Mouse (Mus musculus) urinary bladder, adult 2 months (tissue): ENCODE data around the gene Zap70. TPM values are rescaled to one million over a fixed set of nuclear protein-coding genes. Genes with fewer than 3 reads are reported as not detected.
A peak's percentile ranks its signal among the peaks of the same experiment; 100 is the strongest.

Experiments used
- DNase-seq: peaks from one replicate; pipeline ENCODE4 v3.0.0; 2022; ENCODE audit warnings: low spot score
- polyA plus RNA-seq: library from polyadenylated mRNA; depleted of rRNA; stranded (reverse); fragments of >200 nt; gene quantifications from 2 replicates; pipeline ENCODE4 v1.2.3, GENCODE M21; 2012; rRNA removed

Zap70 gene
- polyA plus RNA-seq = 1.1 and 1.2 TPM in 2 replicates

DNA sequence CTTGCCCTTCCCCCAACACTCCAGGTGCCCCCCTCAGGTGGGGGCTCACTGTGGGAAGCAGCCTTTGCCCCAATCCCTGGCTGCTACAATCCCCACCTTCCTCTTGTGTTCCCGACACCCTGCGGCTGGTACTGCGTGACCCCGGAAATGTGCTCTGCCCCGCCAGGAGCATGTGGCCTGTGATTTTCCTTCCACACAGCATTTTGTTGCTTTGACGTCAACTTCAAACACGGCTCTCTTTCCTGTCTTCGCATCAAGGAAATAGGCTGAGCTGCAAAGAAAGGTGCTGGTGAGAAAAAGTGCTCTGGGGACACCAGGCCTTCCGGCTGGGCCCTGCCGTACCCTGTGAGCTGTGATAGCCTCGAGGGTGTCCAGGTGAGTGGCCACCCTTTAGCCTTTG lies at the start of gene Zap70:
Zap70 (plus strand) TSS at position 231 of the 400 bp plus-strand sequence.
- no peak for DNase-seq

DNA sequence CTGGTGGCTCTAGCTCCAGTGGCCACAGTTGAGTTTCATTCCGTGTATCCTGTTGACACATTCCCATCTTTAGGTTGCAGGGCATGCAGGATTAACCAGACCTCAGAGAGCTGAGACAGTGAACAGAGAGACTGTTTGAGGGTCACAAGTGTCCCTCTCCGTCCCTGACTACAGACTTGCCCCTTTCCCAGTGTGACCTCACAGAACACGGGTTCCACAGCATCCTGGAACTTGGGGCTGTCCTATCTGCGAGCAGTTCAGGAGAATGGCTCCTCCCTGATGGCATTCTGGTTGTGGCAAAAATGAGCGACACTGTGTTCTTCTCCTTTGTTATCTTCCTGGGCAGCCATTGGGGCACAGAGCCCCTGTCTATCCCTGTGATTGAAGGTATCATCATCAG lies 47.3 kb upstream of the Zap70 start, which contains the start of gene Actr1b:
Actr1b (minus strand) TSS at position 112 of the 400 bp plus-strand sequence.
- DNase-seq = no peak

DNA sequence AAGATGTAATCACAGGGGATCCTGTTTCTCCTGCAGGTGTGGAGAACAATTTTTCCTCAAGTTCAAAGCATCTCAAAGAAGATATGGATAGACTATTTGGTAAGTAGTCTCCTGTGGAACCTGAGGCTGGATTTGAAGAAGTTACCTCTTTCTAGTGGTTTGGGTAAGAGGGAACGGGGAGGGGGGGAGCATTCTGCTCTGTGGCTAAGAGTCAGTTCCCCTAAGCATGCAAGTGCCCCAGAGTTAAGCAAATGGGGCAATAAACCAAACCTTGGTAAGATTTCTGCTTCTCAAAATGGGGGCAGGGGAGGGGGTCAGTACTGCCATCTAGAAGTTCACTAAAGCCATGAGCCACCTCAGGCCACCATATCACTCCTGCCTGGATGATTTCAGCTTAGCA lies 42.8 kb upstream of the Zap70 start:
- DNase-seq = no peak

DNA sequence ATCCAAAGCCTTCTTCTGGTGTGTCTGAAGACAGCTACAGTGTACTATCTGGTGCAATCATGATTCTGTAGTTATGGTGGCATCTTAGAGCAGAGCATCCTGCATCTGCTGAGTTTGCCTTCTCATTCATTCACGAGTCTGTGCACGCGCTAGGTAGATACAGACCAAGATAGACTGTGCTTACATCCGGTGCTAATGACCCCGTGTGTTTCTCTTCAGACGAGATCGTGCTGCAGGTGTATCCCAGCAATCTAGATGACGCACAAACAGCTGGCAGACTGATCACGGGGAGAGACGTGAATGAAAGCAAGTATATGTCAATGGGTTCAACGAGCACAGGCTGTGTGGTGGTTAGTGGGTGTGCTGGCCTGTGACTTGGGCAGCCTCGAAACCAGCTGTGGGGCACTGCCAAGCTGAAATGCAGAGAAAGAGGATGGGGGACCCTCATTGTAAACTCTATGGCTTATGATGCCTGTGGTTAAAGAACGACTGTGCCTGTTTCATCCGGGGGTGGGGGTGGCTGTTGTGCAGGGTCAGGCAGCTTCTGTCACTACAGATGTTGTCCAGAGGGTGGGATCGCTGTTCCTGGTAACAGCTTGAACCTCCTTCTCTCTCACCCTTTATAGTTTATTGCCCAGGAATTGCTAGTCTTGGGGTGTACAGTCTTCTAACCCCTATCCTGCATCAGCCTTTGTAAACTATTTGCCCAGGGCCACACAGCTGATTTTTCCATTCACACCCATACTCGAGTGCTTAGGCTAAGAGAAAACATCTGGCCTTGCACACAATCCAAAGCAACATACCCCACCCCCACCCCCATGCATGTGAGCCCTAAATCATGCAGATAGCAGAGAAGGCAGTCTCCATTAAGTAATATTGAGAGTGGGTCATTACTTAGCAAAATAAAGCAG lies 38.2 kb upstream of the Zap70 start:
- no peak for DNase-seq

DNA sequence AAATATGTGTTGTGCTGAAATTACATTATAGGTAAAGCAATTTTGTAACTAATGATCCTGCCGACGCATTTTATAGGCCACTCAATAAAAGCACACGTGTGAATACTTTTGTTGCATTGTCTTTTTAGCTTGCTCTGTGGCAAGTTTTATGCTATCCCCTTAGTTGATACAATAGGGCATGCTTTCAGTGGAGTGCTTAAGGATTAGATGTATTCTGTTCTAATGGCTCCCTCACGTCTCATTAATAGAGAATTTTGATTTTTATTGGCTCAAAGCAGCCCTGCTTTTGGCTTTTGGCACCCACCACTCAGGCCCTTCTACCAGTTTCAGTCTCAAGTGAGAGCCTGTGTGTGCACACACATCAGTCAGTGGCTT lies 37.6 kb upstream of the Zap70 start:
- no peak for DNase-seq

DNA sequence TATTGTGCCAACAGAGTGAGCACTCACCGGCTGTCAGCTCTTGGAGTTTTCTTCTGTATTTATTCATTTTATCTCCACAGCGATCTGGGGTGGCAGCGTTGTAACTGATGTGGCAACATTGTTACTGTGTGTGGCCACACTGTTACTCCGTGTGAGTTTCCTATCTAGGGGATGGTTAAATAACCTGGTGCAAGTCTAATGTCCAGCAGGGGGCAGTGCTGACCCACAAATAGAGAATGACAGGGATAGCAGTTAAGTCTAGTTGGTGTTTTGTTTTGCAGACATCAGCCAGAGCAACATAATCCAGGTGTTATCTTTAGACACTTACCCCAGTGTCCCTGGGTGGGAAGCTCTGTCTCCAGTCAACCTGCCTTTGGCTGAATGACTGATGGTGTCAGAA lies 24.3 kb upstream of the Zap70 start:
- DNase-seq = peak; percentile 59

DNA sequence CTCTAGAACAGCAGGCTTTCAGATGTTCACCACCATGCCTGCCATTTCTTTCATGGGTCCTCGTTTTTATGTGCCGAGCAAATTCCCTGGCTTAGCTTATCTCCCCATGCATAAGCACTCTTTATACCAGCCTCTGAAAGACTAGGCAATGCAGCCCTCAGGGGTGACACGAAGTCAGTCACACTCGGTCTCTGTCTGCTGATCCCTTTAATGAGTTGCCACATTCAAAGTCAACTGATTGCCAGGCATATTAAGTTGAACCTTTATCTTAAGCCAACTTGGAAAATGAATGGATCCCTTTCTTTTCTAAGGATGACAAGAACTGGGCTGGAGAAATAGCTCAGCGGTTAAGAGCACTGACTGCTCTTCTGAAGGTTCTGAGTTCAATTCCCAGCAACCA lies 22.4 kb upstream of the Zap70 start:
- DNase-seq = no peak

DNA sequence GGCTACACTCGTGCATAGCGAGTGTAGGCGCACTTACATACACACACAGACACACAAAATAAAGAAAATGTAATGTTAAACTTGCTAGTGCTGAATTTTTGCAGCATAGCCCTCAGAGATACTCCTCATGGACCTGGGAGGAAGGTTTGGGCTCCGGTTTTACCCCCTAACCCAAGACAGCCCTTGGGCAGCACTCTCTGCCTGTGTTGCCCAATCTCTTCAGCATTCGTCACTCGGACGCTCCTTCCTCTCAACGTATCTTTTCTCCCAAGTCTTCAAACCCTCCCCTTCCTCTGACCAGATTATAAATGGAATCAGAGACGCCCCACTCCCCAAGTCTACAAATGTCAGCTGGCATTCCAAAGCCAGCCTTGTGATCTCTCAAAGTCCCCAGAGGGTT lies 18.6 kb upstream of the Zap70 start:
- DNase-seq = no peak

DNA sequence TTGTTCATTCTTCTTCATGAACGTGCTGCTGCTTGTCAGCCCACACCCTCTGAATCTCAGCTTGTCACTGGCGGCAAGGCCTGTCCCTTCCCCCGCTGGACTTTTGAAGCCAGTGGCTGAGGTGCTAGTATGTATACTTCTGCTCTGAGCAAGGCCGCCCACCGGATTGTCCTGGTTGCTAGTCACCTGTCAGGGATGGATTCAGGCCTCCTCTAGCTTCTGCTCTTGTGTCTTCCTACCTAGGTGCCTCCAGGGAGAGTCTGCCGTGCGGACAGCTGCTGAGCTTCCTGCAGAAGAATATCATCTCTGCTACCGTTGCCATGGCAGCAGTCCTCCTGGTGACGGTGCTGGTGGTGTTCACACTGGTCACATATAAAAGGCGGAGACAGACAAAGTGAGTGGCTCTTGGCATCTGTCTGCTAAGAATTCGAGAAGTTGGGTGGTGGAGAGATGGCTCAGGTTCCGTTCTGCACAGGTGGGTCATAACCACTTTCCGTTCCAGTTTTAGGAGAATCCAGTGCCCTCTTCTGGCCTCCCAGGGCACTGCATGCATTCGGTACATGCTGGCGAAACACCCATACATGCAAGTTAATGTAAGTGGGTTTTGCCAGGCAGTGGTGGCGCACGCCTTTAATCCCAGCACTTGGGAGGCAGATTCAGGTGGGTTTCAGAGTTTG lies 17.2 kb upstream of the Zap70 start:
- peak; percentile 38 for DNase-seq

DNA sequence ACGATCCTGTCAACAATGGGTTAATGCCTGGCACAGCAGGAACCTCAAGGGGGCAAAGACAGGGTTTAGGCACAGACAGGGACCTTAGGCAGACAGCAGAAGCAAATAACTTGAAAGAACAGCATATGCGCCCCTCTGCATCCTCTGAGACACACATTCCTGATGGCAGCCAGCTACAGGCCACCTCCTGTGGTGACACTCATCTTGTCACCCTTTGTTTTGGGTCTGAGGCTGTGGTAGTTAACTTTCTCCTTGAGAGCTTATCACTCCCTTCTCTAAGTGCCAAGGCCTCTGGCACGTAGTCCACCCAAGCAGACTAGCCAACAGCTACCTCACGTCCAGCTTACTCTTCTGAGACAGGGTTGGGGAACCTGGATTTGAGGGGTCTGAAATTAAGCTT lies 15.9 kb upstream of the Zap70 start:
- no peak for DNase-seq

DNA sequence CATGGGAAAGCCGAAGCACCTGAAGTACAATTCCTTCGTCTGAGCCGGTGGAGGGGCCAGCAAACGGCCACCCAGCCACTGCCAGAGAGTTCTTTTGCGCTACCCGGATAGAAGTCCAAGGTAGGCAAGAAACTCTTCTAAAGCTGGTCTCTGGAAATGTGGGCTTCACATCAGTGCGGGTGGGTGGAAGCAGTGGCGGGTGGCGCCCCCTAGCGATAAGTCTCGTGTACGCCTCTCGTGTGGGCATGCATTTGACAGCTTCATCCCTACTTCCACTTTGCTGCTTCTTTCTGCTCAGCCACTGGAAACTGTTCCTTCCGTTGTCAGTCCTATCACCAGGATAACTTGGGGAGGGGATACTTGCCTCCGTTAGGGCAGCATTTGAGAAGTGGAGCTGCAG lies 15.1 kb upstream of the Zap70 start:
- DNase-seq = no peak

DNA sequence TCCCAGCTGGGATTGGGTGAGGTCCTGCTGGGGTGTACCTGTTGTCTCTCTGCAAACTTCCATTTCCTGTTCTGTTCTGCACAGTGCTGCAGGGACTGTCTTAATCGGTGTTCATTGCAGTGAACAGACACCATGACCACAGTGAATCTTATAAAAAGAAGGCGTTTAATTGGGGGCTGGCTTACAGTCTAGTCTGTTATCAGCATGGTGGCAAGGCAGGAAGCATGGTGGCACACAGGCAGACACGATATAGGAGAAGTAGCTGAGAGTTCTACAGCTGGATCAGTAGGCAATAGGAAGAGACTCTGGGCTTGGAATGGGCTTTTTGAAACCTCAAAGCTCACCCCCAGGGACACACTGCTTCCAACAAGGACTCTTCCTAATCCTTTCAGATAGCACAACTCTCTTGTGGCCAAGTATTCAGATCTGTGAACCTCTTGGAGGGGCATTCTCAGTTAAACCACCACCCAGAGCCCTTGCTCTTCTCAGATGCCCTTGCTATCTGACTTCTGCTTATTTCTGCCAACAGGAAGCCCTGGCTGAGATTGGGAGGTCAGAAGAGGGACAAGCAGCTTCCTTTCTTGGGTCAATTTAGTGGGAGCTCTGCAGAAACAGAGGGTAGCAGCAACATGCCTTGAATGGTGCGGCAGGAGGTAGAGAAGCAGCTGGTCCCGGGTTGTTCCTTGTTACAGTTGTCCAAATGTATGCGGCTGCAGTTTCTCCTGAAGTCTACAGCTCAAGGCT lies 7.5 kb upstream of the Zap70 start:
- no peak for DNase-seq

DNA sequence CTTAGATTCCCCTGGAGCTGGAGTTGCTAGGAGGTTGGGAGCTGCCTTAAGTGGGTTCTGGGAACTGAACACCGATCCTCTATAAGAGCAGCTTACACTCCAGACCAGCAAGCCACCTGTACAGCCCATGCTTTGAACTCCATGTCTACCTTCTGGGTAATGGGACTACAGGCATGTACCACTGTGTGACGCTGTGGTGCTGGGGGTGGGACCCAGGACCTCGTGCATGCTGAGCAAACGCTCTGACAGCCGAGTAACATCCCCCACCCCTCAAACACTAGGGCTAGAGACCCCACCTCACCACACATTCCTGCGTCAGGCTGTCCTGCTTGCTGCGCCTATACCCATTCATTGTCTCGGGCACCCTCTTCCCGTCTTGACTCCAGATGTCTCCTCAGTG lies 3.0 kb upstream of the Zap70 start:
- no peak for DNase-seq

DNA sequence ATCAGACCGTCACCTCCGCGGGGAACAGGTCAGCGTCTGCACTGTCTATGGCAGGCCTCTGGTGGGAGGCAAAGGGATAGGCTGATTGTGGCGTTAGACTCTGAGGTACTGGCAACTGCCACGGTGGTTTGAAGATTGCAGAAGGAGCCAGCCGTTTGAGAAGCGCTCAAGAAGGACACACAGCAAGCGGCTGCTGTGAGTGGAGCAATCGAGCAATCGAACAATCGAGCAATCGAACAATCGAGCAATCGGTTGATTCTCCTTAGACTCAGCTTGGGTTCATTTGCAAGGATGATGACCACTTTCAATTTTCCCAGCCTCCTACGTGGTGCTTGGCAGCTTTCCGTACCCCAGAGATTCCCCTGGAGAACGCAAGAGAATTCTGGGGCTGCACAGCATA lies 2.5 kb upstream of the Zap70 start:
- DNase-seq = no peak

DNA sequence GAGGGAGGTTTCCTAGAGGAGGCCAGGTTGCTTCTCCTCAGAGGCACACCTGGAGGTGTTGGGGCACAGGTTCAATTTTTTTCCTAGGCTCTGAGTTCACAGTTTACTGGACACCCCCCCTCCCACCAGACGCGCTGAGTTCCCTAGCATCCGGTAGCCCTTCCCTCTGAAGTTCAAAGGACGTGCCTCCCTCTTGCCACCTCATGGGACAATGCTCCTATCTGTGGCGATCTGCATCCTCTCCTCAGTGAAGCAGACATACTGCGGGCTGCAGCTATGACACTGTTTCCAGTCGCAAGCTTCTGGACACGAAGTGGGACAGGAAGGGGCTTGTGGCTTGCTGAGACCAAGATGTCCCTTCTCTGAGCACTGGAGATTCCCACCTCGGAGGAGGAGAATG lies 1.2 kb upstream of the Zap70 start:
- no peak for DNase-seq

DNA sequence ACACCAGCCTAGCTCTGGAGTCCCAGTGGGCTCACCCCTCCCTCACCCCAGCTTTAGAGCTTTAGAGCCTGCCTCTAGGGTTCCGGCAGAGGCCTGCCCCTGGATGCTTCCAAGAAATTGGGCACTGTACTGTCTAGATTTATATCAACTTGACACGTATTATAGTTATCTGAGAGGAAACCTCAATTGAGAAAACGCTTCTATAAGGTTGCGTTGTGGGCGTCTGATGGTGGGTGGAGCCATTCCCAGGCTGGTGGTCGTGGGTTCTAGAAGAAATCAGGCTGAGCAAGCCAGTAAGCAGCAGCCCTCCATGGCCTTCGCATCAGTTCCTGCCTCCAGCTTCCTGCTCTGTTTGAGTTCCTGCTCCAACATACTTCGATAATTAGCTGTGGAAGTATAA lies 537 bp upstream of the Zap70 start:
- no peak for DNase-seq

DNA sequence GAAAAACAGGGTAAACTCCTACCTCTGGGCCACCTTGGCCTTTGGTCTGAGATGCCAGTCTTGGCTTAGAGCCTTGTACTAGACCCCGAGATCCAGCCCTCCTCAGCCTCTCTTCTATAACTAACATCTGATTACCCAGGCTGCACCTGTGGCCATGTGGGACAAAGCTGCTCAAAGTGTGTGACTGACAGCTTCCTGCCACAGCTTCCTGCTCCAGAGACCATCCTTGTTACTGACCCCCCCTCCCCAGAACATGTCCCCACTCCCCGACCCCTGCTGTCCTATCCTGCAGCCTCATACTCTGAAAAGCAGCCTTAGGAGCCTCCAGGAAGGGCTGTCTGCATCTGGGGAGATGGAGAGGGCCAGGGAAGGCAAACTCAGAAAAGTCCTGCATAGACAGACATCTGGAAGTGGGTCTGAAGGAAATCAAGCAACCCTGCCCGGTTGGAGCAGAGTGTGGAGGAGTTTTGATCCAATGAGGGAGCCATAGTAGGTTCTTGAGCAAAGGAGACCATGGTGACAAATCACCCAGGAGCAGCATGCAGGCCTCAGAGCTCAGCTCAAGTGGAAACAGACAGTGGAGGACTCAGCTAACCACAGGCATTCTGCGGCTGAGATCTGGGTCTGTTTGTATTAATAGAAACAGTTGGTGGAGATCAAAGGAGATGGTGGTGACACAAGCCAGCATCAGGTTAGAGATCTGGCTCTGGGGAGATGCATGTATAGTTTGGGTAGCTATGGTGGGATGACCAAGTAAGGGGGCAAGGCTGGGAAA lies 5.0 kb downstream of the Zap70 start:
- DNase-seq = no peak

DNA sequence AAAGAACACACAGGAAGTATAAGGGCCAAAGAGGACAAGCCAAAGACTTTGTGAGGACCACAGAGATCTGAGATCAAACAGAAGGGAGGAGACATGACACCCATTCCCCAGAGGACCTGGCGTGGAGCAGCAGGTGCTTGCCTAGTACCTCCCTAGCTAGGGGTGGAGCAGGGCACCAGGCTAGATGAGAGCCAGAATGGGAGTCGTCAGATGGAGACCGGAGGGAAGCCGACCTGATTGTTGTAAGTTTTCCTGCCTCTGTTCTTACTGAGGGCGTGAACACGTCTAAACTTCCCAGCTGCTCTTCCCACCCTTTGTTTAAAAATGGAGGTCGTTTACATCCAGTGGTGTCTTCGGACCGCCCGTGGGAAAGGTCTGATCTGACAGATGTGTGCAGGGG lies 5.7 kb downstream of the Zap70 start:
- DNase-seq = no peak

DNA sequence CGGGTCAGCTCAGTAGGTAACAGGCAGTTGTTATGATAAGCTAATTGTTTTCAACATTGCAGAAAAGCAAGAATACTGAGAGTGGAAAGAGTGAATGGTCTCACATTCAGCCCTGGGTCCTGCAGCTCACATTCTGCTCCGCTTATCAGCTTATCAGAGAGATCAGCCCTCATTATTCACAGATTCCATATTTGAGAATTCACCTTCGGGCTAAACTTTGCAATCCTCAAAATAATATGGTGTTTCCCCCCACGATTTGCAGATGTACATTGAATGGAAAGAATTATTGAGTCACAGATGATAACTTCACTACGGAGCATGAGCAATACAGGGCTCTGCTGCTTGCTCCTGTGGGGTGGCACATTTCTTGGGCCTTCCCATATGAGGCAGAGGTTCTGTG lies 7.2 kb downstream of the Zap70 start:
- no peak for DNase-seq

DNA sequence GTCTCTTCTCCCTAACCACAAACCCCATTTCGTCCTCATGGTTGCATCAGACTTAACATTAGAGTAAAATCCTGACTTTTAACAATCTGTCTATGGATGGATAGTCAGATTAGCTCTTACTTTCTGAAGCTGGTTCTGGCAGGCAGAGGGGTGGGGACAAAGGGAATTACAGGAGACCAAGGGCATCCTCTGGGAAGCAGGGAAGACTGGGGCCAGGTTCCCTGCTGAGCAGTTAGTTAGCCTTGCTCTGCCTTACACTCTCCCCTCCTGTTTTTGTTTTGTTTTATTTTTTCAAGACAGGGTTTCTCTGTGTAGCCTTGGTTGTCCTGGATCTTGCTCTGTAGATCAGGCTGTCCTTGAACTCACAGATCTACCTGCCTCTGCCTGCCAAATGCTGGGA lies 8.4 kb downstream of the Zap70 start:
- no peak for DNase-seq

DNA sequence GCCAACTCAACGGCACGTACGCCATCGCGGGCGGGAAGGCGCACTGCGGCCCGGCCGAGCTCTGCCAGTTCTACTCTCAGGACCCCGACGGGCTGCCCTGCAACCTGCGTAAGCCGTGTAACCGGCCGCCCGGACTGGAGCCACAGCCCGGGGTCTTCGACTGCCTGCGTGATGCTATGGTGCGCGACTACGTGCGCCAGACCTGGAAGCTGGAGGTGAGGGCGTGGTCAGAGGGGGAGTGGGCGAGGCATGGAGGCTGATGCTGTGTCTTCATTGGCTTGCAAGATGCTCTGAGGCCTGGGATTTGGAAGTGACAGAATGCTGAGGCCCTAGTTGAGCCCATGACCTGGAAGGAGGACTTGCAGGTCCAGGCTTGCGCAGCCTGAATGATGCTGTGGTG lies 9.4 kb downstream of the Zap70 start:
- DNase-seq = no peak
